Mouse (Mus musculus) lung, adult 2 months (tissue): ENCODE results near the gene Pck1. TPM values are rescaled to one million over a fixed set of nuclear protein-coding genes. Genes with fewer than 3 reads are reported as not detected.

Source experiments
- DNase-seq: peaks from one replicate; pipeline ENCODE4 v3.0.0; 2022
- H3K4me1 ChIP-seq: fragments of 200-500 bp; 2 replicates; pipeline ENCODE4 v1.6.1; 2011; ENCODE audit warnings: low read length; ENCODE audit not compliant: control insufficient read depth, insufficient read depth
- H3K4me3 ChIP-seq: fragments of 200-500 bp; replicated peaks from 2 replicates; pipeline ENCODE3; 2011; ENCODE audit warnings: low read depth, mild to moderate bottlenecking, control low read depth, low read length; ENCODE audit errors: extremely low read depth
- CTCF ChIP-seq: fragments of 200-500 bp; IDR thresholded peaks from 2 replicates; pipeline ENCODE4 v1.5.1; 2011; ENCODE audit warnings: mild to moderate bottlenecking, low read length, control low read depth; ENCODE audit not compliant: insufficient read depth
- POLR2A ChIP-seq: fragments of 200-500 bp; IDR thresholded peaks from 2 replicates; pipeline ENCODE4 v1.6.1; 2011; ENCODE audit warnings: low read depth, mild to moderate bottlenecking, control low read depth, low read length, borderline replicate concordance; ENCODE audit errors: extremely low read depth
- WGBS: fragments of 180-500 bp; shearing (Covaris S2); methylation state at CpG from one replicate; pipeline ENCODE4 v1.1.7; 2018; 5-methylcytosine and 5-hydroxymethylcytosine counted together
- polyA plus RNA-seq: library from polyadenylated mRNA; depleted of rRNA; stranded (reverse); fragments of >200 nt; gene quantifications from 2 replicates; pipeline ENCODE4 v1.2.3, GENCODE M21; 2012

Pck1 gene
- polyA plus RNA-seq, 1 experiment: 7.9 TPM

DNA sequence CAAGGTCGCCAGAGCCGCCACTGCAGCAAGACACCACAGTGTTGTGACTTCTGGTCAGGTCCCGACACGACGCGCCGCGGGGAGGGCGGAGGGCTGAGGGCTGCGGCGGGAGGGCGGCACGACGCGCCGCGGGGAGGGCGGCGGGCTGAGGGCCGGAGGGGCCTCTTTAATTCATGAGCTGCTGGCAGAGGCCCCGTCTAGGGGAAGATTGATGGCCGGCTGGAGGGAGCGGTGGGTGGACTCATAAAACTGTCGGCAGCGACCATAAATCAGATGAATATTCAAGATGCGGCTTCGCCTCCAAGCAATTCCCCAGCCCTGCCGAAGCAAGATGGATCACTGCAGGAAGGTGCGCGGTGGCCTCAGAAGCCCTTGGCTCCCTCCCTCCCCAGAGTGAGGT lies 18.6 kb downstream of the Pck1 start:
- 3% methylated on average over 30 of the region's 30 CpGs for WGBS
- no peaks in the 10 kb centered on the region for H3K4me1 ChIP-seq
- DNase-seq: no peak
- no peak for TF ChIP-seq POLR2A
- no peak for TF ChIP-seq CTCF
- no peak overlapping the region for H3K4me3 ChIP-seq

DNA sequence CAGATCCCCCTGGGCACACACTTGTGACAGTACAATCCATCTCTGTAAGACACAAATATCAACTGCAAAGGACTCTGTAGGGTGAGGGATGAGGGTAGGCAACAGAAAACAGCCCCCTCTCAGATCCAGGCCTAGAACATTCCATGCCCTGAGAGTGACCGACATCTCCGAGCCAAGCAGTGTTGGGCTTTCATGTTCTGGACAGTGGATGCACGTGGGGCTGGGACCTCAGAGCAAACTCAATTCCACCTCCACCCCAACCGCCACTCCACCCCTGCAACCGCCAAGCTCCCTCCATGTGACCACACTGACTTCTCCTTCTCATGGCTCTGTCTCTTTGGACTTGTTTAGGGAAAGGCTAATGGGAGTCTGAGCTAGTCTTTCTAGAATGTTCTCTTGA lies 19.1 kb downstream of the Pck1 start:
- 75% methylated on average over 5 of the region's 5 CpGs for WGBS
- DNase-seq: no peak
- Histone ChIP-seq H3K4me3 (no peak overlapping the region), H3K4me1 (no peaks in the 10 kb centered on the region)
- TF ChIP-seq POLR2A (no peak), CTCF (no peak)

DNA sequence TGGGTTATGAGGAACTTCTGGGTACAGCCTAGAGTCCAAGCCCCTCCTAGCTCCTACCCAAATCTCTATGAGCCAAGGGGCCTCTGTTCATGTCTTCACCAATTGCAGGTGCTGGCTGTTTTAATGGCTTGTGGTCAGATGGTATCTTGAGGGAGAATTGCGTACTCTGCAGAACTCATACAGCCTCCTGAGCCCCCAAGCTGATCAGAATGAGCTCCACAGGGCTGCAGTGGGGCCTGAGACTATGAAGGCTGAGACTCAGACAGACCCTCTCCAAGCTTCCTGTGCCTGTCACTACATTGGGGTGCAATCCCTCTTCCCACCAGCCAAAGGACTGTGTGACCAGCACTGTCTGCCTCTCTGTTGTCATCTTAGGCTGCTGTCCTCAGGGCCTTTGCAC lies 19.5 kb downstream of the Pck1 start:
- Histone ChIP-seq H3K4me1 (no peaks in the 10 kb centered on the region), H3K4me3 (no peak overlapping the region)
- no peak for DNase-seq
- TF ChIP-seq POLR2A (no peak), CTCF (no peak)
- 100% methylated on average over 1 of the region's 1 CpGs for WGBS

DNA sequence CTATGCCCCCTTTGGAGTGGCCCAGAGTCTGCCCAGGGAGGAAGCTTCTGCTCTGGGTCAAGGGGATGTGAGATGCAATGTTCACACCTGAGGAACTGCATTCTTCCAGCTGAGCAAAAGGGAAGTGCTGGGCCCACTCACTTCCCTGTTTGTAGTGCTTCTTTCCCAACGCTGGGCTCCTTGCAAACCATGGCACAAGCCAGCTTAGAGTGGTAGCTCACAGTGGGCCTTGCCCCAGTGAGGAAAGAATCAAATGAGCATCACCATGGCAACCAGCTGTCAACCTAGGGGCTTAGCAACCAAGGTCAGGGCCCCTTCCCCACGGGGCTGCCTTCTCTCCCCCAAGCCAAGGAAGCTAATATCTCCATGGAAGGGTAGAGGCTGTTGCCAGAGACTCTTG lies 20.2 kb downstream of the Pck1 start:
- no peak for TF ChIP-seq CTCF
- TF ChIP-seq POLR2A: no peak
- Histone ChIP-seq H3K4me1 (no peaks in the 10 kb centered on the region), H3K4me3 (no peak overlapping the region)
- WGBS: 24% methylated on average over 2 of the region's 2 CpGs
- DNase-seq: no peak

DNA sequence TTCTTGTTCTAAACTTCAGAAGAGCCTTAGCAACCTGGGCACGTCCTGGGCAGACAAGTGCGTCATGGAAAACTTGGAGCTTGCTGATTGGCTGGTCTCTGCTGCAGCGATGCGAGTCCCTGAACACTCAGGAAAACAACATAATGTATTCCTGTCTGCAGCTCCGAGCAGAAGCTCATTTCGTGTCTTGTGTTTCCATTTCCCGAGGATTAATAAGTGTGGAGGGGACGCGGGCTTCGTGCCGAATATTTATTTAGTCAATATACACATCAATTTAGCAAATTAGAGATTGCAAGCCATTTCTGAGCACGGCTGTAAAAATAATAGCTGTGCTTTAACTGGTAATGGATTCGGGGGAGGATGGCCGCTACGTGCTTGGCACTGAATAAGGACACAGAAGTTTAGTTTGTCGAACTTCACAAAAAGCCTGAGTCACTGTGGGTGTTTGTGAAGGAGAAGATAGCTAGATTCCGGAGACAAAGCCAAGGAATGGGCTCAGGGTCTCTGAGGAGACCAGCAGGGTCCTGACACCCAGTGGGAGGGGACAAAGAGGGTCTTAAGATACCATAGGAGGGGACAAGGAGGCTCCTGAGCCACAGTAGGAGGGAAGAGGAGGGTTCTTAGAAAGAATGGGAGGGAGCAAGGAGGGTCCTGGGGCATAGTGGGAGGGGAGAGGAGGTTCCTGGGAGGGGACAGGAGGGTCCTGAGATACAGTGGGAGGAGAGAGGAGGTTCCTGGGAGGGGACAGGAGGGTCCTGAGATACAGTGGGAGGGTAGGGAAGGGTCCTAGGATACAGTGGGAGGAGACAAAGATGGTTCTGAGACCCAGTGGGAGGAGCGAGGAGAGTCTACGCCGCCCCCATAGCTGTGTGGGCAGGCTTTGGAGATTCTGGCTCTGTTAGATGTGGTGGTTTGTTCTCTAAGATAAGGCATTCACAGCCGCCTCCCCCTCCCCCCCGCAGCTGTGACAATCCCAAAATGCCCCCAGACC lies 21.0 kb downstream of the Pck1 start:
- Histone ChIP-seq H3K4me3 (no peak overlapping the region), H3K4me1 (no peaks in the 10 kb centered on the region)
- TF ChIP-seq POLR2A: no peak
- TF ChIP-seq CTCF: no peak
- WGBS: 8% methylated on average over 22 of the region's 22 CpGs
- DNase-seq: no peak

DNA sequence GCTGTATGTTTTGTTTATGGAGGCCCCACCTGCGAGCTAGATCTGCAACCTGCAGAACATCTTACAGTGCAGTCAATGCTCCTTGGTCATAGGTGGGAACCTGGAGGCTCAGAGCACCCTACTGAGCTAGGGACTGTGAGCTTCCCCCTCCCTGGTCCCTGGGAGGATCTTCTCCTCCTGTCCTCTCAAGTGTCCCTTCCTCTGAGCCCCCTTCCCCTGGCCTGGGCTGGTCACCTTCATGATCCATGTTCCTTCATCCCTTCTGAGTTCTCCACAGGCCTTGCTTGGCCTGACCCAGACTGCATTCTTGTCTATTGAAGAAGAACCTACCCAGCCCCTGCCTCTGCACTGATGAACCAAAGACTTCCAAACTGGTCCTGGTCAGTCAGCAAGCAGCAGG lies 21.7 kb downstream of the Pck1 start:
- WGBS: 39% methylated on average over 1 of the region's 1 CpGs
- Histone ChIP-seq H3K4me3 (no peak overlapping the region), H3K4me1 (no peaks in the 10 kb centered on the region)
- no peak for TF ChIP-seq CTCF
- no peak for TF ChIP-seq POLR2A
- DNase-seq: no peak

DNA sequence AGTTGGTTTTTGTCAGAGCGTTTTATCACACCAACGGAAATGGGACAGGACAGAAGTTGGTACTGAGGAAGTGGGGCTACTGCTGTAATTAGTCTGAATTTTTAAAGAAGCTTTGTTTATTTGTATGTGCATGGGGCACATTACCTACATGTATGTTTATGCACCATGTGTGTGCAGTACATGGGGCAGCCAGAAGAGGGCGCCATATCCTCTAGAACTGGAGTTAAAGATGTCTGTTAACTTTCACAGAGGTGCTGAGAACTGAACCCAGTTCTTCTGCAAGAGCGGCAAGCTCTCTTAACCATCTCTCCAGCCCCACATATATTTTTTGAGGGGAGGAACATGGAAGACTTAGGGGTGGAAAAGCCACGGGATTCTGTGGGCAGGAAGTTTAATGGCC lies 22.9 kb downstream of the Pck1 start:
- no peaks in the 10 kb centered on the region for H3K4me1 ChIP-seq
- TF ChIP-seq CTCF (no peak), POLR2A (no peak)
- DNase-seq: no peak
- WGBS: 85% methylated on average over 5 of the region's 5 CpGs
- H3K4me3 ChIP-seq: no peak overlapping the region

DNA sequence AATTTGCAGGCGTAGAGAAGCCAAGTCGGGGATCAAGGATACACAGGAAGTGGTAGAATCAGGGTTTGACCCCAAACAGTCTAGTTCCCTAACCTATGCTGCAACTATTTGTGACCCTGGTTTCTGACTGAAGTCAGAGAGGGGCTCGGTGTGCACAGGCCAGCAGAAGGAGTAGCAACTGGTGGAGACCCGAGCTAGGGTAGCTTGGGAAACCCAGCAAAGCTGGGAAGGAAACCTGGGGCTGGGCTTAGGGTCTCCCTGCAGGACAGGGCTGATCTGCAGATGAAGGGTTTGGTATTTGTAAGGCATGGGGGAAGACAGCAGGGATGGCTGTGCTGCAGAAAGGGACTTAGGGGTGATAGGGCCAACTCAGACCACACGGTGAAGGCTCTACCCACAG lies 24.6 kb downstream of the Pck1 start:
- WGBS: 61% methylated on average over 5 of the region's 5 CpGs
- TF ChIP-seq CTCF (no peak), POLR2A (no peak)
- DNase-seq: no peak
- Histone ChIP-seq H3K4me3 (no peak overlapping the region), H3K4me1 (no peaks in the 10 kb centered on the region)

DNA sequence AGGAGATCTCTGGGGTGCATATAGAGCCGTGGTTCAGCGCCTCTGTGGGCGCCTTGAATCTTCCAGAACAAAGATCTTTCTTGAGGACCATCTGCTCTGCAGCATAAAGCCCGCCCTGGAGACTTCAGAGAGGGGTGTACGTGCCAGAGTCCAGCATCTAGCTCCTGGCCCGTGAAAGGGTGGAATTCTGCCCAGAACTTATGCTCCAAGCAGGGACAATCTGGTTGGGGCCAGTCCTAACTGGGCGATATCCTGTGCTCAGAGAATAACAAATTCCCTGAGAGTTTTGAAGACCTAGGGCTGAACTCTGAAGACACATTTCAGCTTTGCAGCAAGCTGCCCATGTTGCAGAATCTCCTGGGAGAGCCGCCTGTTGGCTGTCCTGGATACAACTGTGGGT lies 25.1 kb downstream of the Pck1 start:
- no peak overlapping the region for H3K4me3 ChIP-seq
- no peak for DNase-seq
- no peaks in the 10 kb centered on the region for H3K4me1 ChIP-seq
- WGBS: 70% methylated on average over 8 of the region's 8 CpGs
- TF ChIP-seq CTCF (no peak), POLR2A (no peak)

DNA sequence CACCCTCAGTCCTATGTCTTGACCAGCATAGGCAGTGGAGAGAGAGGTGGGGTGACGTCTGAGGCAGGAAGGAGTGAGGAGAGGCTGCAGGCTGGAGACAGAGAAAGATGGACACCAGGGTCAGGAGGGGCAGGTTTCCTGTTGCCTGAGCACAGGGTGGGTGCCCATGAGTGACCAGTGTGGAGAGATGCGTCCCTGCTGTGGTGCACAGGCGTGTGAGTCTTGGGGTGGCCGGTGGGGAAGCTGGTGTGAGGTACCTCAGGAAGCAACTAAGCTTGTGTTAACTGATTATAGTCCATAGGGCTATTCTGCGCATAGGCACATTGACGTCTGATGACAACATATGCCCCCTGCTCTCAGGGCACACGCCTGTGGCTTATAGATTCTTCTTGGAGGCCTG lies 26.2 kb downstream of the Pck1 start:
- Histone ChIP-seq H3K4me1 (no peaks in the 10 kb centered on the region), H3K4me3 (no peak overlapping the region)
- TF ChIP-seq POLR2A: no peak
- TF ChIP-seq CTCF: no peak
- 71% methylated on average over 7 of the region's 7 CpGs for WGBS
- DNase-seq: no peak

DNA sequence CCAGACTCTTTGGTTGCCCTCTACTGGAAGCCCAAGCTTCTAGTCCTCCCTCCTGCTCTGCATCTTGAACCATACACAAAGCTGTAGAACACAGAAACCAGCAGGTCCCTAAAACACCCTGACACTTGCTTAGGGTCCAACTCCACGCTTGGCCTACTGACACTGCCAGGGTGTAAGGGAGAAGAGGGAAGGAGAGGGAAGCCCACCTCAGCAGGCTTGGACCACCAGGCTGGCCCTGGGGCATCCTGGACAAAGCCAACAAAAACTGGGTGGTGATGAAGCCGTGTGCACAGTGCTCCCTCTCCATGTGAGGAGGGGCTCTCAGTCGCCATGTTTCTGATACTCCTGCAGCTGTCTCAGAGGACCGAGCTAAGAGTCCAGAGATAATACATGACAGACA lies 27.2 kb downstream of the Pck1 start:
- DNase-seq: no peak
- H3K4me1 ChIP-seq: no peaks in the 10 kb centered on the region
- WGBS: 75% methylated on average over 4 of the region's 4 CpGs
- TF ChIP-seq POLR2A (no peak), CTCF (no peak)
- H3K4me3 ChIP-seq: no peak overlapping the region
